Mouse (Mus musculus) kidney, adult 2 months (tissue): ENCODE measurements around the gene Arl15. TPM values are rescaled to one million over a fixed set of nuclear protein-coding genes. Genes with fewer than 3 reads are reported as not detected.

ENCODE experiments used
- DNase-seq: peaks from one replicate; pipeline ENCODE4 v3.0.0; 2021
- H3K27ac ChIP-seq: fragments of 200-500 bp; 2 replicates; pipeline ENCODE4 v1.5.1; 2012; ENCODE audit warnings: low read depth, low read length, control low read depth, inconsistent platforms; ENCODE audit not compliant: insufficient read depth
- H3K27me3 ChIP-seq: fragments of 200-500 bp; replicated peaks from 2 replicates; pipeline ENCODE4 v1.6.1; 2012; ENCODE audit warnings: mild to moderate bottlenecking, moderate library complexity, low read length, inconsistent platforms; ENCODE audit not compliant: control insufficient read depth, insufficient read depth
- H3K36me3 ChIP-seq: fragments of 200-500 bp; 2 replicates; pipeline ENCODE4 v1.6.1; 2012; ENCODE audit warnings: mild to moderate bottlenecking, moderate library complexity, low read length, inconsistent platforms; ENCODE audit not compliant: control insufficient read depth, insufficient read depth
- H3K4me1 ChIP-seq: fragments of 200-500 bp; 2 replicates; pipeline ENCODE4 v1.6.1; 2011; ENCODE audit warnings: low read length; ENCODE audit not compliant: control insufficient read depth, insufficient read depth
- H3K4me3 ChIP-seq: fragments of 200-500 bp; 2 replicates; pipeline ENCODE4 v1.5.1; 2011; ENCODE audit warnings: mild to moderate bottlenecking, low read depth, low read length, control low read depth; ENCODE audit not compliant: insufficient read depth
- CTCF ChIP-seq: fragments of 200-500 bp; conservative IDR thresholded peaks from 2 replicates; pipeline ENCODE4 v1.5.1; 2011; ENCODE audit warnings: low read depth, mild to moderate bottlenecking, control low read depth, low read length, moderate library complexity, mixed read lengths; ENCODE audit not compliant: insufficient read depth, insufficient read length
- POLR2A ChIP-seq: fragments of 200-500 bp; IDR thresholded peaks from one replicate; pipeline ENCODE4 v1.6.1; 2011; ENCODE audit warnings: low read depth, low read length, control low read depth
- WGBS: fragments of 180-500 bp; shearing (Covaris S2); methylation state at CpG from one replicate; pipeline ENCODE4 v1.1.7; 2018; 5-methylcytosine and 5-hydroxymethylcytosine counted together
- polyA plus RNA-seq: library from polyadenylated mRNA; depleted of rRNA; stranded (reverse); fragments of >200 nt; gene quantifications from 2 replicates; pipeline ENCODE4 v1.2.3, GENCODE M21; 2012; rRNA removed

Arl15 gene
- 8.3 and 9.4 TPM in 2 replicates for polyA plus RNA-seq

DNA sequence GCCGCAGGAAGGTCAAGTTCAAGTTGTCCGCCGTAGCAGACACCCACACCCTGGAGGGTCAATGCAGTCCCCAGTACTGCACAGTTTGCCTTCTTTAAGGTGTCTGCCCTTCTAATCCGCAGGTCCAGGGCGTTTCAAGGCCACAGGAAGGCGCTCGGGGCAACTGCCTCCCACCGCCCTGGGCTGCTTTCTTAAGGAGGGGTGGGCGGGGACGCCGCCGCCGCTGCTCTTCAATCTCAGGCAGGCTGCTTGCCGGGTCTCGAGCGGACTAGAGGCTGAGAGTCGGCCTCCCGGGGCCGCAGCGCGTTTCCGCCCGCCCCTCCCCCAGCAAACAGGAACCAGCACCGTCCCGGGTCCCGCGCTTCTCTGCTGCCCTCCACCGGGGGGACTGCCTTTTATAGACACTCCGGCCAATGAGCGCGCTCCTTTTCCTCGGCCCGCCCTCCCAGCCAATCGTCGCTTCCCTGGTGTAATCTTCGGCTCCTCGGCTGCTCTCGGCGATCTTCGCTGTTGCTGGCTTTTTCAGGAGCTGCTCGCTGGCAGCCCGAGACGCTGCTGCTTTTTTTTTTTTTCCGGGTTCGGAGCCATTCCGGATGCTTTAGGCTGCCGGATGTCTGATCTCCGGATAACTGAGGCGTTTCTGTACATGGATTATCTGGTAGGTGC, at the start of gene Arl15:
Gene Arl15, plus strand, starts transcription at position 467 of the 666 bp plus-strand sequence.
- WGBS, result under 1% methylated on average over 49 of the region's 49 CpGs
- peak; percentile 99 for DNase-seq
- peaks cover 10% of the 10 kb centered on the region; the same call in 1 of the 2 replicates for H3K4me1 ChIP-seq
- H3K27me3 ChIP-seq, result no peaks in the 10 kb centered on the region
- peak within 1 kb of the TSS; percentile 96 for H3K27ac ChIP-seq
- peak; percentile 30; the same call in 1 of the 2 replicates for TF ChIP-seq CTCF
- peak; percentile 99 for TF ChIP-seq POLR2A
- H3K4me3 ChIP-seq, result peak within 1 kb of the TSS; percentile 73
- no peaks in the 10 kb centered on the region; the same call in 1 of the 2 replicates for H3K36me3 ChIP-seq

DNA sequence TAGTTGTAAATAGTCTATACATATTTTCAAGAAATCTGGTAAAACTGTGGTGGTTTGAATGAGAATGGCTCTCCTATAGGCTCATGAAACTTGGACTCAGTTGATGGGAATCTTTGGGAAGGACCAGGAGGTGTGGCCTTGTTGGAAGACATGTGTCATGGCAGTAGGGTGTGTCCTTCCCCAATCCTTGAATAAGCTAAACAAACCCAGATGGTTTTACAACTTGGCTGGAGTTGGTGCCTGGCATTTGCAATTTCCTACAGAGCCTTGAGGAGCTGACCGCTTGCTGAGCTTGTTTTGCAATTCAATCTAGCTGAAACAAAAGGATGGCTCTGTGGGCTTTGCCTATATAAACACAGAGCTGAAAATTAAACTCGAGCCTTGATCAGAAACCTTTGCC, 49.0 kb upstream of the Arl15 start:
- no peak for DNase-seq
- no peaks in the 10 kb centered on the region for H3K36me3 ChIP-seq
- H3K4me3 ChIP-seq, result no peak overlapping the region
- TF ChIP-seq POLR2A (no peak), CTCF (no peak)
- H3K4me1 ChIP-seq, result no peaks in the 10 kb centered on the region
- H3K27ac ChIP-seq, result no peak overlapping the region
- H3K27me3 ChIP-seq, result no peaks in the 10 kb centered on the region
- 69% methylated on average over 2 of the region's 2 CpGs for WGBS

DNA sequence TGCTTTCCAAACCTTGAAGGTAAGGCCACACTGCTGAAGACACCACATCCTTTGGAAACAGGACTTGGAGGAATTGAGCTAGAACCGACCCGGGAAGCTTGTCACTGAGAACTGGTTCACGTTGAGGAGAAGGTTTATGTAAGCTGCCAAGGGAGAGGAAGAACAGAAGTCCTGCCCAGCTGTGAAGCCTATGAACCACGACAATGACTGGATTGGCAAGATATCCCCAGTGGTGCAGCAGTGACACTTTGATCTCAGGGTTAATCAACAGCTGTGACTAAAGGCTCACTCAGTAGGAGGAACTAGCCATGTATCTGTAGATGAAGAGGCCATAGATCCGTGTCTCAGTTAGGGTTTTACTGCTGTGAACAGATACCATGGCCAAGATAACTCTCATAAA, 43.5 kb upstream of the Arl15 start:
- peak; percentile 79 for DNase-seq
- peak overlapping the region; percentile 31; the same call in 1 of the 2 replicates for H3K27ac ChIP-seq
- 49% methylated on average over 5 of the region's 5 CpGs for WGBS
- TF ChIP-seq CTCF (no peak), POLR2A (no peak)
- H3K36me3 ChIP-seq, result no peaks in the 10 kb centered on the region
- peaks cover 9% of the 10 kb centered on the region; the same call in 1 of the 2 replicates for H3K4me1 ChIP-seq
- H3K4me3 ChIP-seq, result no peak overlapping the region
- no peaks in the 10 kb centered on the region for H3K27me3 ChIP-seq

DNA sequence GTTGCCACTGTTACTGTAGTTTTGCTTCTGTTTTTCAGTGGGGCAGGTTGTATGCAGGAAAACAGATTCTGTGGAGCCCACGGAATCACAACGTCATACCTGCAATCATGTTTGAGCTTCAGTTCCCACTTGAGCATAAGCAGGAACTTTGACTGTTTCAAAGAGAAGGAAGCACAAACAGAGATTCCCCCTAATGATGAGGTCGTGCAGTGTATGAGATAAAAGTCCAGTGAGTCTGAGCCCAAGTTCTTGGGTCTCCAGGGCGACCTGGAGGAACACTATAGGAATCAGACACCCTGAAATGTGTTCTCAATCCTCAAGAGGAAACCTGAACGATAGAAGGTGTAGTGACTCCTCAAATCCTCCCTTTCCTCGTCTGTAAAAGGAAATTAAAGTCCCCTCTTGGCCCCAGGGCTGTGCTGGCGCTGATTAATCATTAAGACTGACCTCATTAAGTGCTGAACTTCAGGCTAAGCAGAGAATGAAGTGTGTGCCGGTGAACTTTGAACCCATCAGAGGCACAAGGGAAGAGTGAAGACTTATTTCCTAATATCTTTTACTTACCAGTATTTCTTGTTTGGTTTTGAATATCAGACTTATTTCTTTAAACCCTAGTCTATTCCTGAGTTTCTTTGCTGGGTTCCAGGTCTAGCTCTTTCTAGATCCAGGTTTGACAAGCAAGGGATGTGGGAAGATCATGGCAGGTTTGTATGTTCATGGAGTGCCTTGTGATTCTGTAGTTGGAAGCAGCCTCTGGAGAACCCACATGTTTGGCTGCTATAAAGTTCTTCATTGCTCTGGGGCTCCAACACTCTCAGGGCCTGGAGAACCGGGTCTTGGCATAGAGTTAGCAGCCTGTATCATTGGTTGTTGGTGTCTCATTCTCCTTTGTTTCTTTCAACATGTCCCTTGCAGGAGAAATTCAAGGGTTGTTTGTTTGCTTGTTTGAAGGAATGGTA, 39.3 kb upstream of the Arl15 start:
- no peak for TF ChIP-seq POLR2A
- TF ChIP-seq CTCF, result no peak
- 43% methylated on average over 9 of the region's 9 CpGs for WGBS
- peaks cover 11% of the 10 kb centered on the region; the same call in 1 of the 2 replicates for H3K4me1 ChIP-seq
- no peaks in the 10 kb centered on the region for H3K36me3 ChIP-seq
- H3K4me3 ChIP-seq, result no peak overlapping the region
- peak; percentile 89 for DNase-seq
- peak overlapping the region; percentile 91 for H3K27ac ChIP-seq
- H3K27me3 ChIP-seq, result no peaks in the 10 kb centered on the region

DNA sequence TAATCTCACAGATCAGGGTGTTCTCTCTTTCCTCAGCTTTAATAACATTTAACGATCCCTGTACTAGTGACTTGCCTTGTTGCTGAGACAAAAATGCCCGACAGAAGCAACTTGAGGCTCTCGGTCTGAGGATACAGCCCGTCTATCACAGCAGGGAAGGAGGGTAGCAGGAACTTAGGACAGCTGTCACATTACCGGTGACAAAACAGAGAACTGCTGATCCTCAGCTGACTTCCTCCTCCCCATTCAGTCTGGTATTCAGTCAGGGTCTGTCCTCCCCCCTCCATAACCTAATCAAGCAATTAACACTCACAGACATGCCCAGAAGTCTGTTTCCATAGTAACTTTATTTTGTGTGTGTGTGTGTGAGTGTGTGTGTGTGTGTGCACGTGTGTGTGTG, 38.5 kb upstream of the Arl15 start:
- no peaks in the 10 kb centered on the region for H3K27me3 ChIP-seq
- H3K36me3 ChIP-seq, result no peaks in the 10 kb centered on the region
- H3K4me1 ChIP-seq, result peaks cover 11% of the 10 kb centered on the region; the same call in 1 of the 2 replicates
- no peak overlapping the region for H3K4me3 ChIP-seq
- 57% methylated on average over 6 of the region's 6 CpGs for WGBS
- DNase-seq, result no peak
- TF ChIP-seq POLR2A (no peak), CTCF (no peak)
- peak overlapping the region; percentile 88; the same call in 1 of the 2 replicates for H3K27ac ChIP-seq

DNA sequence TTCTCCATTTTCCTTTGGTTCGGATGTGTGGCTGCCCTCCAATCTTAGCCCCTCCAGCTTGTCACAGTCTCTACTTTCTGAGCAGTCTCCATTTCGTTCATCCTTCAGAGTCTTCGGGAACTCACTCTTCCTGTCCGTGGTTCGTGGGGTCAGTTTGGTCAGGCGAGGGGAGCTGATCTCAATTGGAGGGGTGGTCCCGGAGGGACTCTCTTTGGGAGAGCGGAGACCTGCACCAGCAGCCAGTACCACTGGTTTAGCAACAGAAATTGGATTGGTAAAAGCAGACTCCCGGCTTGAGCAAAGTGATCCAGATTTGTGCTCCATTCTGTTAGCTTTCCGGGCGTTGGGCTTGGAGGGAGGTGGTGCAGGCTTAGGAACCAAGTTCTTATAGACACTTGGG, 32.6 kb upstream of the Arl15 start:
- 97% methylated on average over 11 of the region's 11 CpGs for WGBS
- H3K27me3 ChIP-seq, result no peaks in the 10 kb centered on the region
- H3K27ac ChIP-seq, result no peak overlapping the region
- DNase-seq, result no peak
- TF ChIP-seq POLR2A (no peak), CTCF (no peak)
- no peaks in the 10 kb centered on the region for H3K4me1 ChIP-seq
- no peaks in the 10 kb centered on the region for H3K36me3 ChIP-seq
- no peak overlapping the region for H3K4me3 ChIP-seq
